Mouse (Mus musculus): Measurements from ENCODE around the gene Slc7a7. TPM values are rescaled to one million over a fixed set of nuclear protein-coding genes. Genes with fewer than 3 reads are reported as not detected.

Gene Slc7a7
- polyA plus RNA-seq, 1 experiment from 2014 or later: 4.3 TPM

Other genes starting within 250 kb of the Slc7a7 start
- 270 and 300 TPM in 2 replicates for gene Dad1, start 163.7 kb downstream of the Slc7a7 start, polyA plus RNA-seq (2014; fragmentation: Nextera tagmentation; extraction: Ambion mirVana)
- gene Abhd4, start 163.6 kb downstream of the Slc7a7 start, polyA plus RNA-seq (2014; fragmentation: Nextera tagmentation; extraction: Ambion mirVana): 44.0 and 47.2 TPM in 2 replicates
- not detected in 2 replicates for gene Olfr49, start 132.8 kb downstream of the Slc7a7 start, polyA plus RNA-seq (2014; fragmentation: Nextera tagmentation; extraction: Ambion mirVana)
- 46.7 and 47.2 TPM in 2 replicates for gene Oxa1l, start 56.9 kb downstream of the Slc7a7 start, polyA plus RNA-seq (2014; fragmentation: Nextera tagmentation; extraction: Ambion mirVana)
- 206 and 231 TPM in 2 replicates for gene Mrpl52, start 9.1 kb upstream of the Slc7a7 start, polyA plus RNA-seq (2014; fragmentation: Nextera tagmentation; extraction: Ambion mirVana)
- 71.2 and 73.1 TPM in 2 replicates for gene Mmp14, start 13.8 kb upstream of the Slc7a7 start, polyA plus RNA-seq (2014; fragmentation: Nextera tagmentation; extraction: Ambion mirVana)
- gene Lrp10, start 46.4 kb upstream of the Slc7a7 start, polyA plus RNA-seq (2014; fragmentation: Nextera tagmentation; extraction: Ambion mirVana): 19.7 and 19.9 TPM in 2 replicates
- gene Rem2, start 58.3 kb upstream of the Slc7a7 start, polyA plus RNA-seq (2014; fragmentation: Nextera tagmentation; extraction: Ambion mirVana): 37.3 and 40.0 TPM in 2 replicates
- gene Prmt5, start 99.7 kb upstream of the Slc7a7 start, polyA plus RNA-seq (2014; fragmentation: Nextera tagmentation; extraction: Ambion mirVana): 115 and 120 TPM in 2 replicates
- gene Haus4, start 136.8 kb upstream of the Slc7a7 start, polyA plus RNA-seq (2014; fragmentation: Nextera tagmentation; extraction: Ambion mirVana): 34.8 and 35.7 TPM in 2 replicates
- 23.2 and 29.4 TPM in 2 replicates for gene Ajuba, start 159.8 kb upstream of the Slc7a7 start, polyA plus RNA-seq (2014; fragmentation: Nextera tagmentation; extraction: Ambion mirVana)
- gene 4931414P19Rik, start 188.2 kb upstream of the Slc7a7 start, polyA plus RNA-seq (2014; fragmentation: Nextera tagmentation; extraction: Ambion mirVana): 6.2 and 6.9 TPM in 2 replicates
- 439 and 455 TPM in 2 replicates for gene Psmb5, start 200.2 kb upstream of the Slc7a7 start, polyA plus RNA-seq (2014; fragmentation: Nextera tagmentation; extraction: Ambion mirVana)
- gene Psmb11, start 203.7 kb upstream of the Slc7a7 start, polyA plus RNA-seq (2014; fragmentation: Nextera tagmentation; extraction: Ambion mirVana): not detected in 2 replicates
- gene Gm17606, start 223.2 kb upstream of the Slc7a7 start, polyA plus RNA-seq (2014; fragmentation: Nextera tagmentation; extraction: Ambion mirVana): not detected in 2 replicates
- gene Cdh24, start 223.6 kb upstream of the Slc7a7 start, polyA plus RNA-seq (2014; fragmentation: Nextera tagmentation; extraction: Ambion mirVana): 5.6 and 8.1 TPM in 2 replicates

Data from hindbrain, embryonic 11.5 days (tissue).